Mouse (Mus musculus) kidney, postnatal 25 days (tissue): ENCODE results near the gene Muc13.

Experiments used
- DNase-seq, 2 experiments: peaks; one replicate each; pipeline ENCODE4 v3.0.0; 2021; ENCODE audit warnings: mixed read lengths in 2 of 2

Muc13 gene

GRCm38 (mm10) chr16:33770778-33771454 lies 22.9 kb upstream of the Muc13 start:
- no peak for DNase-seq

- no peak for DNase-seq
Observed at GRCm38 (mm10) chr16:33772809-33773208, 21.0 kb upstream of the Muc13 start.

GRCm38 (mm10) chr16:33774972-33775371 lies 18.9 kb upstream of the Muc13 start:
- no peak for DNase-seq

GRCm38 (mm10) chr16:33775733-33776335 lies 18.0 kb upstream of the Muc13 start:
- no peak for DNase-seq

GRCm38 (mm10) chr16:33776766-33777529 lies 16.9 kb upstream of the Muc13 start:
- no peak for DNase-seq

GRCm38 (mm10) chr16:33777607-33778006 lies 16.2 kb upstream of the Muc13 start:
- no peak for DNase-seq

GRCm38 (mm10) chr16:33781789-33782728 lies 11.8 kb upstream of the Muc13 start:
- DNase-seq: no peak

GRCm38 (mm10) chr16:33782729-33783091 lies 11.1 kb upstream of the Muc13 start:
- DNase-seq: no peak

- DNase-seq: no peak
Observed at GRCm38 (mm10) chr16:33784547-33784946, 9.3 kb upstream of the Muc13 start.

GRCm38 (mm10) chr16:33785092-33785704 lies 8.6 kb upstream of the Muc13 start:
- no peak for DNase-seq

GRCm38 (mm10) chr16:33786657-33787390 lies 7.0 kb upstream of the Muc13 start:
- DNase-seq: no peak

GRCm38 (mm10) chr16:33795106-33795505 lies 1.3 kb downstream of the Muc13 start:
- DNase-seq: no peak

GRCm38 (mm10) chr16:33795887-33796286 lies 2.0 kb downstream of the Muc13 start:
- DNase-seq: no peak

- DNase-seq: no peak
Observed at GRCm38 (mm10) chr16:33796756-33797155, 2.9 kb downstream of the Muc13 start.

- peak; percentile 51 to 84 for DNase-seq
Observed at GRCm38 (mm10) chr16:33797860-33798259, 4.0 kb downstream of the Muc13 start.

- no peak for DNase-seq
Observed at GRCm38 (mm10) chr16:33810002-33810401, 16.2 kb downstream of the Muc13 start.

- no peak for DNase-seq
Observed at GRCm38 (mm10) chr16:33818413-33819165, 24.8 kb downstream of the Muc13 start.

GRCm38 (mm10) chr16:33820269-33821178 lies 26.7 kb downstream of the Muc13 start:
- peak; percentile 82 to 94 for DNase-seq

GRCm38 (mm10) chr16:33824603-33825002 lies 30.8 kb downstream of the Muc13 start:
- no peak for DNase-seq

- DNase-seq: no peak
Observed at GRCm38 (mm10) chr16:33828496-33828895, 34.7 kb downstream of the Muc13 start.
